Mouse (Mus musculus): ENCODE results near the gene Wdr83os. TPM values are rescaled to one million over a fixed set of nuclear protein-coding genes. Genes with fewer than 3 reads are reported as not detected.

Gene Wdr83os
- polyA plus RNA-seq, 1 experiment: 102 TPM

DNA sequence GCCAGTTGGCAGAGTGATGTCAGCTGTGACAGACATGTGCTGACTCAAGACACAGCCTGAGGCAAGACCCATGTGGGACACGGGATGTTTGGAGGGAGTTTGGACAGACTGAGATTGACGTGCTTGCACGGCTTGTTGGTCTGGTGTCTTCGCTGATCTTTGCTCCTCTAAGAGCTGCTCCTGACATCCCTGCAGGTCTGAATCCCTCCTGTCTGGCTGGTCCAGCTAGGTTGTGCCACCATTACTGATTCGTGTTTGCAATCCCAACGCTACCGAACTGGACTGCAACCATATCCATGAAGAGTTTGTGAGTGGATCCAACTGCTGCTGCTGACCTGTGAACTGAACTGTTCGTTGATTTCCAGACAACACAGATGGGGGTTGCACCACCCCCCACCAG, 43.2 kb downstream of the Wdr83os start:
- DNase-seq: no peak
- TF ChIP-seq CTCF (IDR thresholded peaks at IDR 0.05; ENCODE audit: borderline replicate concordance, insufficient read depth, low read depth, low read length): no peak
- 88% methylated on average over 8 of the region's 8 CpGs for WGBS
- H3K27ac ChIP-seq (ENCODE audit: insufficient read depth, low read length): no peak overlapping the region
- no peaks in the 10 kb centered on the region for H3K4me1 ChIP-seq (ENCODE audit: control insufficient read depth, insufficient read depth, low read length)
- no peaks in the 10 kb centered on the region for H3K27me3 ChIP-seq (ENCODE audit: control insufficient read depth, insufficient read depth, low read length)
- no peak overlapping the region for H3K4me3 ChIP-seq (replicated peaks; ENCODE audit: insufficient read depth, low read depth, low read length)

Other genes with a start within 250 kb of the Wdr83os start
- gene Gadd45gip1, start 249.2 kb upstream of the Wdr83os start, polyA plus RNA-seq (2012; rRNA removed): 45.3 and 45.5 TPM in 2 replicates
- 117 and 120 TPM in 2 replicates for gene Rad23a, start 240.1 kb upstream of the Wdr83os start, polyA plus RNA-seq (2012; rRNA removed)
- gene Calr, start 233.8 kb upstream of the Wdr83os start, polyA plus RNA-seq (2012; rRNA removed): 343 and 394 TPM in 2 replicates
- gene Farsa, start 223.8 kb upstream of the Wdr83os start, polyA plus RNA-seq (2012; rRNA removed): 69.9 and 72.0 TPM in 2 replicates
- gene Syce2, start 208.6 kb upstream of the Wdr83os start, polyA plus RNA-seq (2012; rRNA removed): 6.0 and 7.5 TPM in 2 replicates
- gene Gcdh, start 186.8 kb upstream of the Wdr83os start, polyA plus RNA-seq (2012; rRNA removed): 88.2 and 95.2 TPM in 2 replicates
- 0.31 and 0.41 TPM in 2 replicates for gene Klf1, start 178.8 kb upstream of the Wdr83os start, polyA plus RNA-seq (2012; rRNA removed)
- 9.1 and 10.5 TPM in 2 replicates for gene Dnase2a, start 172.2 kb upstream of the Wdr83os start, polyA plus RNA-seq (2012; rRNA removed)
- 115 and 129 TPM in 2 replicates for gene Mast1, start 143.4 kb upstream of the Wdr83os start, polyA plus RNA-seq (2012; rRNA removed)
- 6.8 and 7.9 TPM in 2 replicates for gene Rtbdn, start 133.7 kb upstream of the Wdr83os start, polyA plus RNA-seq (2012; rRNA removed)
- gene Gm49661, start 111.3 kb upstream of the Wdr83os start, polyA plus RNA-seq (2012; rRNA removed): not detected in 2 replicates
- gene Prdx2, start 111.2 kb upstream of the Wdr83os start, polyA plus RNA-seq (2012; rRNA removed): 345 and 351 TPM in 2 replicates
- gene Rnaseh2a, start 111.0 kb upstream of the Wdr83os start, polyA plus RNA-seq (2012; rRNA removed): 58.7 and 61.5 TPM in 2 replicates
- gene Junb, start 102.0 kb upstream of the Wdr83os start, polyA plus RNA-seq (2012; rRNA removed): 12.8 and 13.5 TPM in 2 replicates
- 14.1 and 14.2 TPM in 2 replicates for gene Hook2, start 90.1 kb upstream of the Wdr83os start, polyA plus RNA-seq (2012; rRNA removed)
- gene Best2, start 66.2 kb upstream of the Wdr83os start, polyA plus RNA-seq (2012; rRNA removed): 0.06 and 0.07 TPM in 2 replicates
- gene Asna1, start 55.5 kb upstream of the Wdr83os start, polyA plus RNA-seq (2012; rRNA removed): 291 and 296 TPM in 2 replicates
- 138 and 150 TPM in 2 replicates for gene Trir, start 53.9 kb upstream of the Wdr83os start, polyA plus RNA-seq (2012; rRNA removed)
- 92.0 and 97.9 TPM in 2 replicates for gene Tnpo2, start 43.8 kb upstream of the Wdr83os start, polyA plus RNA-seq (2012; rRNA removed)
- gene Fbxw9, start 20.7 kb upstream of the Wdr83os start, polyA plus RNA-seq (2012; rRNA removed): 27.7 and 29.3 TPM in 2 replicates
- gene Gm5741, start 12.8 kb upstream of the Wdr83os start, polyA plus RNA-seq (2012; rRNA removed): 1.3 TPM in 1 of 2 replicates, not detected in the other
- 69.7 and 71.6 TPM in 2 replicates for gene Dhps, start 9.0 kb upstream of the Wdr83os start, polyA plus RNA-seq (2012; rRNA removed)
- 54.4 and 54.9 TPM in 2 replicates for gene Wdr83, start 566 bp downstream of the Wdr83os start, polyA plus RNA-seq (2012; rRNA removed)
- gene Man2b1, start 2.5 kb downstream of the Wdr83os start, polyA plus RNA-seq (2012; rRNA removed): 34.7 and 35.7 TPM in 2 replicates
- 4.5 and 4.8 TPM in 2 replicates for gene Zfp791, start 42.4 kb downstream of the Wdr83os start, polyA plus RNA-seq (2012; rRNA removed)
- not detected in 2 replicates for gene Cks1brt, start 71.2 kb downstream of the Wdr83os start, polyA plus RNA-seq (2012; rRNA removed)
- gene Olfr371, start 145.2 kb downstream of the Wdr83os start, polyA plus RNA-seq (2012; rRNA removed): not detected in 2 replicates
- gene Orc6, start 218.9 kb downstream of the Wdr83os start, polyA plus RNA-seq (2012; rRNA removed): 34.4 and 35.6 TPM in 2 replicates
- 75.2 and 78.6 TPM in 2 replicates for gene Vps35, start 219.1 kb downstream of the Wdr83os start, polyA plus RNA-seq (2012; rRNA removed)